Mouse (Mus musculus) E14TG2a.4 (cell line): Measurements from ENCODE around the gene Rnh1.
A peak's percentile ranks its signal among the peaks of the same experiment; 100 is the strongest.

Source experiments
- CTCF ChIP-seq: conservative IDR thresholded peaks from 2 replicates; pipeline ENCODE4 v1.5.1; 2014; ENCODE audit warnings: low read length
- NANOG ChIP-seq: IDR thresholded peaks from 2 replicates; pipeline ENCODE4 v1.6.1; 2014; ENCODE audit warnings: borderline replicate concordance, low read length, mixed read lengths
- POU5F1 ChIP-seq: IDR thresholded peaks from 2 replicates; pipeline ENCODE4 v1.6.1; 2014; ENCODE audit warnings: low read length, borderline replicate concordance

DNA sequence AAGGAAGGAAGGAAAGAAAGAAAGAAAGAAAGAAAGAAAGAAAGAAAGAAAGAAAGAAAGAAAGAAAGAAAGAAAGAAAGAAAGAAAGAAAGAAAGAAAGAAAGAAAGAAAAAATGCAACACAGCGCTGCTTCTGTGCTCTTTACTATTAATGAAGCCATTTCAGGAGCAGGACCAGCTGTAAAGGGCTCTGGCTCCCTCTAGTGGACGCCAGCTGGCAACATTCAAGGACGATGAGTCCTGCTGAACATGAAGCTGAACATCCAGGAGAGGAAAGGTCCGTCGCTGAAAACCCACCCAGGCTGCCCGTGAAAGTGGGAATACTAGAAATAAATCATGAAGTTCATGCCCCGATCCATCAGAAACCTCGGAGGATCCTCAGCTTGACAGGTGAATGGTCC is 3.5 kb upstream of the Rnh1 start:
- TF ChIP-seq CTCF (peak; percentile 78), NANOG (no peak), POU5F1 (no peak)
